ENCODE assay signal across 9 mouse cellular contexts in genomic region chr10:121124481-121124880, GRCm38 (mm10).
A peak's percentile ranks its signal among the peaks of the same experiment; 100 is the strongest.
DNase-seq lines count a peak whose midpoint lies in the region; ATAC-seq and TF ChIP-seq lines count a peak whose summit lies in the region.
"Had no signal": no experiment of that assay in that cellular context is flagged by ENCODE, and none has a peak within 500 bp of the region (broad histone marks: within the 10 kb centered on the region; RNA-seq: fewer than 3 reads in every experiment).

No protein-coding gene starts in this region.

- H3K4me1 ChIP-seq in testis, adult 2 months (ENCODE audit: control insufficient read depth, insufficient read depth, low read length): no peaks in the 10 kb centered on the region; the same call in 1 of the 2 replicates

- peak; percentile 6 for DNase-seq in layer of hippocampus, adult 11-12 months (ENCODE audit: low spot score)
- no peak for DNase-seq in layer of hippocampus, adult 8-10 months (ENCODE audit: low spot score in 2 of 2)
- peak; percentile 37 for DNase-seq in ZHBTc4 (ENCODE audit: low read depth, low spot score)
- no peak for DNase-seq in spleen, postnatal 14 days (ENCODE audit: low spot score in 2 of 2)
- DNase-seq in left cerebral cortex, adult 9 months (ENCODE audit: low spot score in 2 of 2): no peak

- peak; percentile 16; the same call in 1 of the 2 replicates for TF ChIP-seq POLR2A in testis, adult 2 months (IDR thresholded peaks at IDR 0.05; ENCODE audit: control insufficient read depth, low read depth, low read length)

- no peak overlapping the region for H3K27ac ChIP-seq in testis, adult 2 months (ENCODE audit: control insufficient read depth, insufficient read depth, low read depth, low read length)
- H3K27ac ChIP-seq: macrophage had no signal

- no peaks in the 10 kb centered on the region for H3K36me3 ChIP-seq in testis, adult 2 months (ENCODE audit: control insufficient read depth, insufficient read depth, low read length)

- H3K4me3 ChIP-seq in testis, adult 2 months (ENCODE audit: control insufficient read depth, low read depth, low read length): peak overlapping the region; percentile 74

- TF ChIP-seq CTCF in testis, adult 2 months (IDR thresholded peaks at IDR 0.05; ENCODE audit: control insufficient read depth, insufficient read depth, insufficient replicate concordance, low read depth, low read length): peak; percentile 83; the same call in 1 of the 2 replicates

- ATAC-seq in granulocyte monocyte progenitor cell, adult 5-6 weeks (replicated peaks; ENCODE audit: poor library complexity, severe bottlenecking): peak; percentile 53
- no peak for ATAC-seq in erythroid progenitor cell, adult 5-6 weeks (replicated peaks; ENCODE audit: low FRiP score, poor library complexity, severe bottlenecking)

- no peaks in the 10 kb centered on the region for H3K27me3 ChIP-seq in testis, adult 2 months (ENCODE audit: control insufficient read depth, insufficient read depth, low read length)

Comparison
In these comparisons a context has a peak if more than half of its experiments do, and no peak if none do; other contexts are left out.
1. DNase-seq: peak in layer of hippocampus, adult 11-12 months (single experiment) and ZHBTc4 (single experiment); none in layer of hippocampus, adult 8-10 months (0 of 2), spleen, postnatal 14 days (0 of 2) and left cerebral cortex, adult 9 months (0 of 2).